Mouse (Mus musculus): ENCODE measurements around the gene Ctdspl.

Gene Ctdspl

GRCm38 (mm10) chr9:118984650-118985432 is 58.6 kb downstream of the Ctdspl start:
- no peak for ATAC-seq (ENCODE audit: low TSS enrichment)

- ATAC-seq (ENCODE audit: low TSS enrichment) = no peak
These were observed 60.0 kb downstream of the Ctdspl start for GRCm38 (mm10) chr9:118986286-118986685.

DNA sequence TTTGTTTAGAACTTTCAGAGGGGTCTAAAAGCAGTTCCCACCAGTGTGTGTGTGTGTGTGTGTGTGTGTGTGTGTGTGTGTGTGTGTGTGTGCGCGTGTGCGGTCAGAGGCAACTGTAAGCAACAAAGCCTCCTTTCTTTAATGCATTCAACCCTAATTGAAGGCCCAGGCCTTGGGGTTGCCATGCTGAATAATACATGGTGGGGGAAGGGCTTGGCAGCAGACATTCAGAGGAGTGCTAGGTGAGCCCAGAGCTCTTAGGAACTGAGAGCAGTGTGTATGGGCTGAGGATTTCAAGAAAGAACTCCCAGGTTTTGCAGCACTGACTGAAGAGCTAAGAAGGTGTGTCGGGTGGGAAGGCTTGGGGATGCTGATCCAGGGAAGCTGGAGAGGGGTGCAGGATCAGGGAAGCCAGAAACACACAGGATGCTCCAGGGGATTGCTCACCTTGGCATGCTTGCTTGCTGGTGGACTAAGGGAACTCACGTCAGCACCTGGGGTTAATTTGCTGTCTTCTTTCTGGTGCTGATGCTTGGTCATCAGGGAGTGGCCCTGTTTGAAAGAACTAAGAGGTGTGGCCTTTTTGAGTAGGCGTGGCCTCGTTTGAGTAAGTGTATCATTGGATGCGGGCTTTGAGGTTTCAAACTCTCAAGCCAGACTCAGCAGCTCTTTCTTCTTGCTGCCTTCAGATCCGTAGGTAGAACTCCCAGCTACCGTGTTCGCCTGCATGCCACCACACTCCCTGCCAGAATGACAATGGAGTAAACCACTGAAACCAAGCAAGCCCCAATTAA is 62.7 kb downstream of the Ctdspl start:
- ATAC-seq (ENCODE audit: low TSS enrichment) = no peak

DNA sequence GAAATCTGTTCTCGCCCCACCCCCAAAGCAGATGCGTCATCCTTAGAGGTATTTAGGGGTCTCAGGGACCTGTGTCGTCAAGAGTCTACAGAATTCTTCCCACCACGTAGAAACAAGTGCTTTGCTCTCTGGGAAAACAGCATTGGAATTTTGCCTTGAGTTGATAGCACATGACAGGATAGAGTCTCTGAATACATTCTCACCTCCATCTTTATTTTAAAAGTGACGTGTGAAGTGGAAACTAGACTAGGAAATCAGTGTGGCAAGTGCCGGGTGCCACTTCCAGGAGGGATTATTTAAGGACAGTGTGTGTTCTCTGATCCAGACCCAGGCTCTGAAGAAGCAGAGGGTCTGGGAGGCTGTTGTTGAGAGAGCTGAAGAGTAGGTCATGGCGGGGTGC is 64.2 kb downstream of the Ctdspl start:
- peak; percentile 5; the same call in 1 of the 2 replicates for ATAC-seq (ENCODE audit: low TSS enrichment)

DNA sequence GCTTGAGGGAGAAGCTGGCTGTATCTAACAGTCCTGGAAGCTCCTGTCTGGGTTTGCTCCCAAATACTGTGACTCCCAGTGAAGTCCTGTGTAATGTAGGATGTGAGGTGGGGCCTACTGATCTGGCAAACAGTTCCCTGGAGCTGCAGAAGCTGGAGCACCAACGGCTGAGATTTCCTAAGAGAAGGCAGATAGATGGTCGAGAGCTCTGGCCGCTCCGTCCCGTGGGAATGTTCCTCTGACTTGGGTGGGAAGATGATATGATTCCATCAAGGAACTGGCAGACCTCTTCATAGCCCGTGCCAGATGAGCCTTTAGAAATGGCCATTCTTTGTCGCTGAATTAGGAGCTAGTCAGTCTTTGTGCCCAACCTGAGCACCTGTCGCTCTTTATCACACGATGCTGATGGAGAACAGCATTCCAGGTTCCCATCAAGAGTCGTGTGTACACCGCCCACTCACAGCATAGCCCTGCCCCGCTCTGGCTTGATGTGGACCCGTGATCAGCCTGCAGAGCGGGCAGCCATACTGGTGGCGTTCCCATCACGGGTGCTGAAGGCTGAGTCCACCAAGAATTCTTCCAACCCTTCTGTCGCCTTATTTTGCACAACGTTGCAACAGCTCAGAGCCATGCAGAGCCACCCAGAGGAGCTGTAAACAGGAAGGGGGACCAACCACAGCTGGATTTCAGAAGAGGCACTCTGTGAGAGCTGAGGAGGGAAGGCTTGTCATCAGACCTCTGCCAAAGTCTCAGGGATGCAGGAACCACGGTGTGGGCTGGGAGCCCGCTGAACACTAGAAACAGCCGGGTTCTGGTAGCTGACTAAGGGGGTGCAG is 65.7 kb downstream of the Ctdspl start:
- peak; percentile 25; the same call in 1 of the 2 replicates for ATAC-seq (ENCODE audit: low TSS enrichment)

DNA sequence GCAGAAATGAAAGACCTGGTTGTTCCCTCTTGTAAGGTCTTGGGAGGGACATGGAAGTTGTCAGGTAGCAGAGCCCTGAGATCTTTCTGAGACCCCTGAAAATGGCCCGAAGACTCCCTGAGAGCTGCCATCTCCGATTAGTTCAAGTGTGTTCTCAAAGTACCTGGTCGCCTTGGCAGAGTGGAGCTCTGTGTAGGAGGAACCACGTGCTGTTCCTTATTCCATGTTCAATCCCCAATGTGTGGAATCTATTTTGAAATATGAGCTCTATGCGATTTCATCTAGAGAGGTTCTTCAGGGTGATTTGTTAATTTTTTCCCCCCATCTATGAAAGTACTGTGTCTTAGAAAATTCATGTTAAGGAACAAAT is 66.3 kb downstream of the Ctdspl start:
- 0 out of 2 replicates have a peak, but pooled peaks have one; percentile 31 for ATAC-seq (ENCODE audit: low TSS enrichment)

DNA sequence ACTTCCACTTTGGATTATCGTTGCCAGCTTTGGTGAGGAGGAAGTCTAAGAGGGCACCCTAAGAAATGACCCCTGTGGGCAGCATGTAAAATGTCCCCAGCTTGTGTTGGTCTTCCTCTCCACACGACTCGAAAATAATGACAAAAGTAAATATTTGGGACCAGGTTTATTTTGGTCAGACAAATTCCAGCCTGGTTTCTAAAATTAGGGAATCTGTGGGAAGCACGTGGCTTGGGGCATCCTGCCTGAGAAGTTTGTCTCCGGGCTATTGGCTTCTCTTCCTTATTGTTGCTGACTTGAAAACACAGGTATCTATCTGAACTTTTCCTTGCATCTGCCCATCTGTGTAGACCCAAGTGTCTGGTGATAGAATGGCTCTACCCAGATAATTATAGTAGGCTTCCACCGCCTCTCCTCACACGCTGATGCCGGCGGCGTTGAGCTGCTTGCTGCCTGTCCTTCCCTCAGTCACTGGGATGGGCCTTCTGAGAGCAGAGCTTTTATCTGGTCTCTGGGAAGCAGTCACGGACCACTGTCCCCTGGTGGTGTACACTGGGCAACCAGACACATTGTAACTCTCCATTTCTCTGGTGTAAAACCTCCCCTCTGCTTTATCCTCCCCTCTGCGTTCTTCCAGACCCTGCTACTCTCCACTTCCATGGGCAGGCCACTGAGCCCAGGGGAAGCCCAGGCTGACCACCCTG is 68.4 kb downstream of the Ctdspl start:
- 0 out of 2 replicates have a peak, but pooled peaks have one; percentile 21 for ATAC-seq (ENCODE audit: low TSS enrichment)

DNA sequence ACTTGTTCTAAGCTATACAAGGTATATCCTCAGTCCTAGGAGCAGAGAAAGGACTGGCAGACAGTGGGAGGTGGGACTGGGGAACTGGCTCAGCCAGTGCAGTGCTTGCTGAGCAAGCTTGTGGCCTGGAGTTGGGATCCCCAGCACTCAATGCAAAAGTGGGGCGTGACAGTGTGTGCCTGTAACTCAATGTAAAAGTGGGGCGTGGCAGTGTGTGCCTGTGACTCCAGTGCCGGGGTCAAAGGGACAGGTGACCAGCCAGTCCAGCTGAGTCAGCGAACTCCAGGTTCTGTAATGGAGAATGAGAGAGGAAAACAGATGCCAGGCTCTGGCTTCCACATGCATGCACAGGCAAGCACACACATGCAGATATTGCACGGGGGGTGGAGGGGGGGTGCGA is 69.3 kb downstream of the Ctdspl start:
- no peak for ATAC-seq (ENCODE audit: low TSS enrichment)

- ATAC-seq (ENCODE audit: low TSS enrichment) = no peak
These were observed 71.0 kb downstream of the Ctdspl start for GRCm38 (mm10) chr9:118997241-118997640.

DNA sequence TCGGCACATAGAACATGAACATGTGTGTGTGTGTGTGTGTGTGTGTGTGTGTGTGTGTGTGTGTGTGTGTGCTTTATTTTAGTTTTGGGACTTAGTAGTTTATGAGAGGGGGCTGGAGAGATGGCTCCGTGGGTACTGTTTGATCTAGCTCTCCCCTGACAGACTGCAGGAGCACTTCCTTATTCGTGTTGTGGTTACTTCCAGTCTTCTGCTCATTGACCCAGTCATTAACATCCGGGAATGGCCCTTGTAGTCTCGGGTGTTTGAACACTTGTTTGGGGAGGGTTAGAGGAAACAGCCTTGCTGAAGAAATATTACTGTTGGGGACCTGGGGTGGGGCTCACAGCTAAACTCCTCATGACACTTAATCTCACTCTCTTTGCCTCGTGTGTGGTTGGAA is 73.9 kb downstream of the Ctdspl start:
- no peak for ATAC-seq (ENCODE audit: low TSS enrichment)

DNA sequence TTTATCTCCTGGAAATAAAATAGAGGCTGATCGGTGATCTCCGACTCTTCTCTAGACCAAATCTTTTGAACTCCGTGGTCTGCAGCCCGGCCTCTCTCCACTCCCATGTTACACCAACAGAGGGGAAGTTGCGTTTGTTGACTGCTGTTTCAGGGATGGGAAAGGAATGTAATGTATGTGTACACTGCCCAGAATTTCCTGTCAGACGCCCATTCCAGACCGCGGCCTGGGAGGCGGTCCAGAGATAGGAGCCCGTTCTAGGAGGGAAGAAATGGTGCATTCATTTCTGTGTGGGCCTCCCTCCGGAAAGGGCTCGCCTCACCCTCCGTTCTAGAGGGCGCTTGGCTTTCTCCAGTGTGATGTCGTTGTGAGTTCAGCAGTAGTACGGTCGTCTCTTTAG is 76.0 kb downstream of the Ctdspl start:
- ATAC-seq (ENCODE audit: low TSS enrichment) = no peak

GRCm38 (mm10) chr9:119003990-119004702 is 77.9 kb downstream of the Ctdspl start:
- ATAC-seq (ENCODE audit: low TSS enrichment) = peak; percentile 47

DNA sequence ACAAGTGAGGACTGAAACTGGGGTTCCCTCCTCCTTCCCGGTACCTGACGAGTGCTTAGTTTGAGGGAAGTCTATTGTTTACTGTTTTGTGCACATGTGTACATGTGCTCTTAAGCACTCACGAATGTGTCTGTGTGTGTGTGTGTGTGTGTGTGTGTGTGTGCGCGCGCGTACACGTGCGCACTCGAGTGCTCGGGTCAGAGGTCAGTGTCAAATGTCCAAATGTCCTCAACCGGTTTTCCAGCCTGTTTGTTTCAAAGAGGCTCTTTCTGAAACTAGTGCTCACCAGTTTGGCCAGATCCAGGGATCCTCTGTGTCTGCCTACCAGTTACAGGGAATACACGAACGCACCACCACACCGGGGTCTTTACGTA is 78.4 kb downstream of the Ctdspl start:
- no peak for ATAC-seq (ENCODE audit: low TSS enrichment)

DNA sequence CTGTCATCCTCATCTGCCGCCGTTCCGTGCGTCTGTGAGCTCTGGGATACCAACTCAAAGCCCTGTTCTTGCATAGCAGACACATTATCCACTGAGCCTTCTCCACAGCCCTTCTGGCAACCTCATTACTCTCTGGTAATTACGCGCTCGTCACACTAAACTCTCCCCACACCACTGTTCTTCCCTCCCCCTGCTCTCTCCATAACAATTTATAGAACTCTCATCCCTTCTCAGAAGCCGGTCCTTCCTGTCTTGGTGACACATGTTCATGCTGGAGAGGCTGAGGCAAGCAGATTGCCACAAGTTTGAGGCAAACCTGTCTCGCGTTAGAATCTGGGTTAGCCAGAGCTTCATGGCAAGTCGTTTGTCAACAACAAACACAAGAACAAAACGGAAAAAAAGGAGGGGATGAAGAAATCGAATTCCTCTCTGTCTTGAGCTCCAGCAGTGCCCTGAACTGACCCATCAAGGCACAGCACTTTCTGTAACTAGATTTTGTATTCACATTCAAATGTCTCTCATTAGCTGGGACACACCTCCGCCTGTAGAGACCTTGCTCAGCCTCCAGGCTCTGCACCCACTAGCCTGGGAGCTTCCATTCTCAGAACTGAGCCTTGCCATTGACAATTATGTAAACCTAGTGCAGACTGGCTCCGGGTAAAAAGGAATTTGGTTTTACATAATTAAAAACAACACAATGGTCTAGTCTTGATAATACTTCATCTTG is 79.2 kb downstream of the Ctdspl start:
- ATAC-seq (ENCODE audit: low TSS enrichment) = peak; percentile 34

DNA sequence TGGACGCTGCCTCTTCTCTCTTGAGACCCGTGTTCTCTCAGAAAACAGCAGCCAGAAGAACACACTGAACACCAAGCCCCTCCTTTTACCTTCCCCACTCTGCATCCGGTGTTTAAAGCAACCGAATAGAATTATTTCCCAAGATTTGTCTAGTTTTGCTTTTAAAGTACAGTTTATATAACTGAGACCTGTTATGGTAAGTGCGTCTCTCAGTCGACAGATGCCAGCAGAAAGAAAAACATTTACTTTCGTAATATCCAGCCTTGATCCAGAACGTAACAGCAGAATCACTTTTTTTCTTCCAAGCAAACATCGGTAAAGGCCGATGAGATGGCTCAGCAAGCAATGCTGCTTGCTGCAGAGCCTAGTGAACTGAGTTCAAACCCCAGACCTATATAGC is 81.0 kb downstream of the Ctdspl start:
- peak; percentile 17 for ATAC-seq (ENCODE audit: low TSS enrichment)

GRCm38 (mm10) chr9:119008871-119009270 is 82.6 kb downstream of the Ctdspl start:
- ATAC-seq (ENCODE audit: low TSS enrichment) = no peak

DNA sequence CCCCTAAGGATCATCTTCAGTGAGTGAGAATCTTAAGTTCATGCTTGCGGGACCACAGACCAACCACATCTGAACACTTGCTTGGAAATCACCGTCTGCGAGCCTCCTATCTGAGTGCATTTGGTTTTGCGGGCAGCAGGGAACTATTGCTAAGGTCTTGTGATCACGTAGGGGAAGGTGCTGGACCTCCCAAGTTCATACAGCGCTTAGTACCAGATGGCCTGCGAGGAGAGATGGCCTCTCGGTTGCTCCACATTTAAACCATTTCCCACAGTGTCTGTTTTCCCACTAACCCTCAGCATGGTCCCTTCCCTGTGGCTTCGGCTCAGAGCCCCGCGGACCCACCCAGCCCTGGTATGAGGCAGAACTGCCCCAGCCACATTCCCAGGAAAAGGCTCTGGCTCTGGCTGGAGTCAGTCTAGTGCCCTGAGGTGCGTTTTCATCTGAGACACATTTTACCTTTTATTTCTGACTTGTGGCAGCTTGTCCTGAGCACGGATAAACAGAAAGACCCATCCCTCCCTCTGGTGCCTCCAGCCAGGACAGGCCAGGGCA is 84.0 kb downstream of the Ctdspl start:
- ATAC-seq (ENCODE audit: low TSS enrichment) = no peak

DNA sequence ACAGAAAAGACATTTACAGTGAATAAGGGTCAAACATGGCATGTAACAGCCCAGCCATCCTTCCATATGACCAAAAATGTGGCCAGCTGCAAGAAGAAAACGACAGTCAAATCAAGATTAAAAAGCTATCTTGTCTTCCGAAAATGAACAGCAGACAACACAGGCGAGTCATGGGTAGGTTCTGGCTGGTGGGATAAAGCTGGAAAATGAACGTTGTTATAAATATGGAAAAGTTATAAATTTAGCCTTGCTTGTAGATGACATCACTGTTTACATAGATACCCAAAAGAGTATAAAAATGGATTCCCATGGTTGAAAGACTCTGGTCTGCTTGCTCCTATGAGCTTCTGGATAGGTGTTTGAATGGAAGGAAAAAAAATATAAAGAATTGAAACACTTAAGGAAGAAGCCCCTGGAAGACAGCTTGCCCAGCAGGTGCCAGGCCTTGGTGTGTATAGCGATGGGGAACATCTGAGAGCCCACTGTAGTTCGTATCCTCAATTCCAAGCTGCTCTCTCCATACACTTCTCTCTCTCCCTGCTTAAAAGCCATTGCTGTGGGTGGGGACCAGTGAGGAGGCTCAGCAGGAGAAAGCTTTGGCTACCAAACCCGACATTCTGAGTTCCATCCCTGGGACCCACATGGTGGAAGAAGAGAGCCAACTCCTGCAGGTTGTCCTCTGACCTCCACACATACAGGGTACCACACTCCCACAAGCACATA is 90.7 kb downstream of the Ctdspl start:
- peak; percentile 63 for ATAC-seq (ENCODE audit: low TSS enrichment)

DNA sequence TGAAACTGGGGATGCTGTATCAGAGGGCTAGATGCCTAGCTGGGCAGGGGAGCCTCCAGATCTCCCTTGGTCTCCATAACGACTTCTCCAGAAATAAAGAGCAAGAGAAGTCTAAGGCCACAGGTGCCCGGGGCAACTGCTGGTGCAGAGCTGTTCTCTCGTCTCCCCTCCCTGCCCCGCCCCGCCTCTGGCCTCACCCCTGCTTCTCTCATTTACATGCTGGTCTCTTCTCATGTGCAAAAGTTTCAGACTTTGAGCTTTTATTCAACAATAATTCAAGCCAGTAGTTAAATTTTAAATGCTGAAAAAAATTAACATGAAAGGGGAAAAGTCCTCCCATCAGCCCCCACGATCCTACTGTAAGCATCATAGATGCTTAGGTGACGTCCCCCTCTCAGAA is 95.5 kb downstream of the Ctdspl start:
- ATAC-seq (ENCODE audit: low TSS enrichment) = no peak

Measured in frontal cortex, adult (tissue).